Mouse (Mus musculus) midbrain, embryonic 12.5 days (tissue): ENCODE measurements around the gene Ttll11. TPM values are rescaled to one million over a fixed set of nuclear protein-coding genes. Genes with fewer than 3 reads are reported as not detected.

Experiments used
- ATAC-seq: fragments of 200-750 bp; cut with Nextera tagmentation; 2 replicates; pipeline ENCODE4 v1.8.0; 2017; ENCODE audit warnings: low read depth, moderate TSS enrichment, moderate library complexity; ENCODE audit not compliant: low FRiP score
- H3K27ac ChIP-seq: fragments of 300-500 bp; sonication (generic); replicated peaks from 2 replicates; pipeline ENCODE4 v1.5.1; 2016; ENCODE audit warnings: mild to moderate bottlenecking
- H3K27me3 ChIP-seq: fragments of 300-500 bp; sonication (generic); 2 replicates; pipeline ENCODE4 v1.6.1; 2016; ENCODE audit warnings: mild to moderate bottlenecking
- H3K36me3 ChIP-seq: fragments of 300-500 bp; sonication (generic); 2 replicates; pipeline ENCODE4 v1.6.1; 2016
- H3K4me1 ChIP-seq: fragments of 300-500 bp; sonication (generic); 2 replicates; pipeline ENCODE4 v1.6.1; 2016
- H3K4me2 ChIP-seq: fragments of 300-500 bp; sonication (generic); replicated peaks from 2 replicates; pipeline ENCODE4 v1.6.1; 2016; ENCODE audit warnings: mild to moderate bottlenecking, moderate library complexity
- H3K4me3 ChIP-seq: fragments of 300-500 bp; sonication (generic); 2 replicates; pipeline ENCODE4 v1.5.1; 2016; ENCODE audit warnings: mild to moderate bottlenecking
- H3K9ac ChIP-seq: fragments of 300-500 bp; sonication (generic); replicated peaks from 2 replicates; pipeline ENCODE4 v1.6.1; 2016; ENCODE audit warnings: mild to moderate bottlenecking, moderate library complexity
- H3K9me3 ChIP-seq: fragments of 300-500 bp; sonication (generic); 2 replicates; pipeline ENCODE4 v1.6.1; 2016; ENCODE audit warnings: mild to moderate bottlenecking
- WGBS: fragments of 180-500 bp; shearing (Covaris S2); methylation state at CpG from one replicate; pipeline ENCODE4 v1.1.7; 2016; 5-methylcytosine and 5-hydroxymethylcytosine counted together
- polyA plus RNA-seq: library from polyadenylated mRNA; unstranded; fragments of >200 nt; fragmentation: Nextera tagmentation; extraction: Ambion mirVana; gene quantifications from 2 replicates; pipeline ENCODE4 v1.2.1, GENCODE M21; 2016

Gene Ttll11
- polyA plus RNA-seq, 1 experiment from 2014 or later, result 4.2 TPM

- 89% methylated on average over 10 of the region's 10 CpGs for WGBS
- no peak overlapping the region for H3K4me3 ChIP-seq
- no peak overlapping the region for H3K27ac ChIP-seq
- no peaks in the 10 kb centered on the region for H3K36me3 ChIP-seq
- no peak overlapping the region for H3K9ac ChIP-seq
- ATAC-seq, result no peak
- no peaks in the 10 kb centered on the region for H3K4me1 ChIP-seq
- no peak overlapping the region for H3K4me2 ChIP-seq
- H3K9me3 ChIP-seq, result 0 out of 2 replicates have a peak, but pooled peaks cover under 1% of the 10 kb centered on the region
- no peaks in the 10 kb centered on the region for H3K27me3 ChIP-seq
Observed at GRCm38 (mm10) chr2:35831904-35832581, 147.7 kb downstream of the Ttll11 start.

DNA sequence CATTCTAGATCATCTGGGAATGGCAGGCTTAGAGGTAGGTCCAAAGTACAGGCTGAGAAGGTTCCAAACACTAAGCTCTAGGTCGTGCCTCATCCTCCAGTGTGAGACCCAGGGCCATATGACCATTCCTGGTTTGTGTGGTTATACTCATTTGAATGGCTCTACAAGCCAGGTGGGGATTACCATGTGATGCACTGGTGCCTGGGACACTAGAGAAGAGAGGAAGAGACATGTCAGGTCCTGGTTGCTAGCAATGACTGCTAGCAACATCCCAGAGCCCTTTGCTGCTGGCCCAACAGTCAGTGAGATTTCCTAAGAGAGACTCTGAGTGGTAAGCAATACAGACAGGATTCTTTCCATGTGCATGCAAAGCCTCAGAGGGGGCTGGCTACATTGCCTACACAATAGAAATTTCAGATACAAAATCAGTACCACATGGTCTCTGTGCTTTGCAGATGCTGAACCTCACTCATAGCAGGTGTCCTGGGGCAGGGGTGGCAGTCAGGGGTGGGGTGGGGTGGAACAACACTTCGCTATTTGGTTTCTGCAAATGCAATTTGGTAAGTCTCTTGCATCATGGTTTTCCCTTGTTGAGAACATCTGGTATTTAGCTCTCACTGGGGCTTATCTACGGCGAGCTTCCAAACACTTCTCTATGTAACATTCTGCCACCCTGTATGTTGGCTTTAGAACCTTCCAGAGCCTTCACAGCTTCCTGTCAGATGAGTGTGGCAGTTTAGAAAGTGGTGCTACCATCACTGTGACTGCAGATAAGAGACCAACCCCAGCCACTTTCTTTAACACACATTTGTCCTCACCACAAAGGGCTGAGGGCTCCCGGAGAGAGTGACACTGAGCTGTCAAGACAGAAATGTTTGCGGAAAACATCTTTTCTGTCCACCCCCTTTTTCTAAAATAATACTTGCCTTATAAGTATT lies 148.5 kb downstream of the Ttll11 start:
- no peak overlapping the region for H3K4me3 ChIP-seq
- H3K27ac ChIP-seq, result no peak overlapping the region
- H3K9me3 ChIP-seq, result no peaks in the 10 kb centered on the region
- no peaks in the 10 kb centered on the region for H3K4me1 ChIP-seq
- H3K9ac ChIP-seq, result no peak overlapping the region
- no peaks in the 10 kb centered on the region for H3K27me3 ChIP-seq
- no peak for ATAC-seq
- no peaks in the 10 kb centered on the region for H3K36me3 ChIP-seq
- H3K4me2 ChIP-seq, result no peak overlapping the region
- WGBS, result 82% methylated on average over 6 of the region's 6 CpGs

- no peak overlapping the region for H3K4me3 ChIP-seq
- H3K27ac ChIP-seq, result no peak overlapping the region
- 89% methylated on average over 4 of the region's 4 CpGs for WGBS
- no peak for ATAC-seq
- H3K9ac ChIP-seq, result no peak overlapping the region
- no peaks in the 10 kb centered on the region for H3K9me3 ChIP-seq
- no peak overlapping the region for H3K4me2 ChIP-seq
- H3K4me1 ChIP-seq, result no peaks in the 10 kb centered on the region
- H3K36me3 ChIP-seq, result no peaks in the 10 kb centered on the region
- H3K27me3 ChIP-seq, result no peaks in the 10 kb centered on the region
Observed at GRCm38 (mm10) chr2:35829136-35829535, 150.6 kb downstream of the Ttll11 start.

GRCm38 (mm10) chr2:35827886-35828285 lies 151.8 kb downstream of the Ttll11 start:
- Histone ChIP-seq H3K4me3 (no peak overlapping the region), H3K9ac (no peak overlapping the region), H3K4me2 (no peak overlapping the region), H3K4me1 (no peaks in the 10 kb centered on the region), H3K27ac (no peak overlapping the region), H3K36me3 (no peaks in the 10 kb centered on the region), H3K27me3 (no peaks in the 10 kb centered on the region), H3K9me3 (no peaks in the 10 kb centered on the region)
- WGBS, result 75% methylated on average over 4 of the region's 4 CpGs
- ATAC-seq, result no peak

- H3K36me3 ChIP-seq, result no peaks in the 10 kb centered on the region
- H3K9me3 ChIP-seq, result no peaks in the 10 kb centered on the region
- H3K4me1 ChIP-seq, result peaks cover 4% of the 10 kb centered on the region; the same call in 1 of the 2 replicates
- 73% methylated on average over 7 of the region's 7 CpGs for WGBS
- no peak for ATAC-seq
- no peak overlapping the region for H3K4me3 ChIP-seq
- no peak overlapping the region for H3K27ac ChIP-seq
- no peak overlapping the region for H3K9ac ChIP-seq
- H3K27me3 ChIP-seq, result no peaks in the 10 kb centered on the region
- H3K4me2 ChIP-seq, result no peak overlapping the region
Observed at GRCm38 (mm10) chr2:35825157-35825556, 154.6 kb downstream of the Ttll11 start.

DNA sequence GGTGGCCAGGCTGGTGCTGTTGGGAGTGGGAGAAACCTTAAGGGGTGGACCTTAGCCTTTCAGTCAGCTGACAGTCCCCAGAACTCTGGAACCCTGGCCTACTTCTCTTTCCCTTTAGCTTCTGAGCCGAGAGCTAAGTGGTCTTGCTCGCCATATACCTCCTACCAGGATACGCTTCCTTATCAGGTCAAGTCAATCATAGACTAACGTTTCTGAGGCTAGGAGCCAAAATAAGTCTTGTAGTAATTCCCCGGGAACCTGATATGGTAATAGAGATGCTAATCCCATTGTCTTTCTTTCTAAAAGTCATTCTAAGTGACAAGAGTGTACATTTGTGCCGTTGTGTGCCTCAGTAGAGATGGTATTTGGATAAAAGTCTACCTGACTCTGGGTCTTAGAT lies 156.1 kb downstream of the Ttll11 start:
- ATAC-seq, result no peak
- 83% methylated on average over 6 of the region's 6 CpGs for WGBS
- H3K4me2 ChIP-seq, result no peak overlapping the region

GRCm38 (mm10) chr2:35818883-35819282 lies 160.8 kb downstream of the Ttll11 start:
- Histone ChIP-seq H3K36me3 (no peaks in the 10 kb centered on the region), H3K4me1 (peaks cover 4% of the 10 kb centered on the region; the same call in 1 of the 2 replicates), H3K4me2 (no peak overlapping the region), H3K9ac (no peak overlapping the region), H3K4me3 (no peak overlapping the region), H3K27me3 (no peaks in the 10 kb centered on the region), H3K9me3 (no peaks in the 10 kb centered on the region), H3K27ac (no peak overlapping the region)
- ATAC-seq, result no peak
- 60% methylated on average over 1 of the region's 2 CpGs for WGBS

More for the DNA sequence above, 156.1 kb downstream of the Ttll11 start:
- H3K9me3 ChIP-seq, result no peaks in the 10 kb centered on the region
- H3K27me3 ChIP-seq, result no peaks in the 10 kb centered on the region
- H3K9ac ChIP-seq, result no peak overlapping the region
- peaks cover 4% of the 10 kb centered on the region; the same call in 1 of the 2 replicates for H3K4me1 ChIP-seq
- no peaks in the 10 kb centered on the region for H3K36me3 ChIP-seq
- H3K27ac ChIP-seq, result no peak overlapping the region
- no peak overlapping the region for H3K4me3 ChIP-seq

- Histone ChIP-seq H3K27ac (no peak overlapping the region), H3K4me2 (no peak overlapping the region), H3K4me3 (no peak overlapping the region), H3K9me3 (no peaks in the 10 kb centered on the region), H3K9ac (no peak overlapping the region), H3K4me1 (peaks cover under 1% of the 10 kb centered on the region; the same call in 1 of the 2 replicates), H3K27me3 (no peaks in the 10 kb centered on the region; the same call in 1 of the 2 replicates), H3K36me3 (no peaks in the 10 kb centered on the region)
- no peak for ATAC-seq
- WGBS, result 81% methylated on average over 5 of the region's 5 CpGs
Observed at GRCm38 (mm10) chr2:35816056-35816661, 163.6 kb downstream of the Ttll11 start.

DNA sequence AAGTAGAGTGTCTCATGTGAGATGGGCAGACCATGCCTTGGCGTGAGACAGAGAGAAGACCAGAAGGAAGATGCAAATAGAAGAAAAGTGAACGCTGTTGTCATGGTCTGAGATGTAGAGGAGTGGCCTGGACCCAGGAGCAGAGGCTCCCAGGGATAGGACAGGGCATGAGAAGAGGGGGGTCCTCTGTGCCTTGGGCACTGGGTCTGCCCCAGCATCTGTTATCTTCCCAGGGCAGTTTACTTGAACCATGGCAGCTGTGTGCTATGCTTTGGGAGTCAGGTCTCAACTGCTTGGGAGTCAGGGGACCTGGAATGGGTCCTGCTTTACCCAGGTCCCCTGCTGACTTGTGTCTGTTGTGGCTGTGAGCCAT lies 167.2 kb downstream of the Ttll11 start:
- no peak for ATAC-seq
- WGBS, result 74% methylated on average over 2 of the region's 2 CpGs
- Histone ChIP-seq H3K4me2 (no peak overlapping the region), H3K9me3 (no peaks in the 10 kb centered on the region), H3K4me1 (peaks cover 7% of the 10 kb centered on the region; the same call in 1 of the 2 replicates), H3K27ac (peak overlapping the region; percentile 22; the same call in 1 of the 2 replicates), H3K36me3 (no peaks in the 10 kb centered on the region), H3K27me3 (no peaks in the 10 kb centered on the region; the same call in 1 of the 2 replicates), H3K4me3 (no peak overlapping the region), H3K9ac (no peak overlapping the region)

GRCm38 (mm10) chr2:35811801-35812560 lies 167.7 kb downstream of the Ttll11 start:
- ATAC-seq, result no peak

GRCm38 (mm10) chr2:35810027-35810426 lies 169.7 kb downstream of the Ttll11 start:
- H3K9ac ChIP-seq, result no peak overlapping the region
- no peak for ATAC-seq
- H3K27me3 ChIP-seq, result no peaks in the 10 kb centered on the region; the same call in 1 of the 2 replicates
- 79% methylated on average over 3 of the region's 3 CpGs for WGBS
- H3K27ac ChIP-seq, result no peak overlapping the region
- peaks cover 7% of the 10 kb centered on the region; the same call in 1 of the 2 replicates for H3K4me1 ChIP-seq
- H3K36me3 ChIP-seq, result no peaks in the 10 kb centered on the region
- no peak overlapping the region for H3K4me3 ChIP-seq
- no peak overlapping the region for H3K4me2 ChIP-seq
- H3K9me3 ChIP-seq, result no peaks in the 10 kb centered on the region

More at GRCm38 (mm10) chr2:35811801-35812560, 167.7 kb downstream of the Ttll11 start:
- H3K4me3 ChIP-seq, result no peak overlapping the region
- H3K4me2 ChIP-seq, result no peak overlapping the region
- no peaks in the 10 kb centered on the region for H3K36me3 ChIP-seq
- no peak overlapping the region for H3K9ac ChIP-seq
- H3K27ac ChIP-seq, result peak overlapping the region; percentile 22; the same call in 1 of the 2 replicates
- 79% methylated on average over 14 of the region's 14 CpGs for WGBS
- no peaks in the 10 kb centered on the region for H3K9me3 ChIP-seq
- no peaks in the 10 kb centered on the region; the same call in 1 of the 2 replicates for H3K27me3 ChIP-seq
- peaks cover 7% of the 10 kb centered on the region; the same call in 1 of the 2 replicates for H3K4me1 ChIP-seq
